Mouse (Mus musculus): Measurements from ENCODE around the gene Pcp4.

DNA sequence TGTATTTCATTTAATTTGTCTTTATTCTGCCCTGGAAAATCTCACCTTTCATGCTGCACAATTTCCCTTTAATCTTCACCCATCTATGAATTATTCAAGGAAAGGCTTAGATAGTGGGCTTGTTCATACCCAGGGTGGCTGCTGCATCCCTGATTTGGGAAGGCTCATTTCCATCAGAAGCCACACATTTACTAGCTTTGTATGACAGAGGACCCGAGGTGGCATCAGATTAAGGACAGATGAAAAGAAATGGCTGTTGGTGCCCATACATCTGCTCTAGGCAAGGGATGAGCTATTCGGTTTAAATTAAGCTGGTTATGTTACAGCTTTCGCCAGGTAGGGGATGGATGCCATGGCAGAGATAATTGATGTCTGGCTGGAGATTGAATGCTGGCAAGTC is 24.1 kb downstream of the Pcp4 start:
- TF ChIP-seq POLR2A (IDR thresholded peaks at IDR 0.05; ENCODE audit: insufficient read depth, low read length) = no peak
- no peak for TF ChIP-seq EP300 (IDR thresholded peaks at IDR 0.05; ENCODE audit: insufficient read depth, low read depth, low read length)
- TF ChIP-seq CTCF (IDR thresholded peaks at IDR 0.05; ENCODE audit: low read depth, low read length) = no peak

Data from ES-Bruce4 (cell line).